Mouse (Mus musculus): Measurements from ENCODE around the gene Gkn1. TPM values are rescaled to one million over a fixed set of nuclear protein-coding genes. Genes with fewer than 3 reads are reported as not detected.

Gene Gkn1
- polyA plus RNA-seq (2015; fragmentation: Nextera tagmentation; extraction: Ambion mirVana): not detected in 2 replicates

DNA sequence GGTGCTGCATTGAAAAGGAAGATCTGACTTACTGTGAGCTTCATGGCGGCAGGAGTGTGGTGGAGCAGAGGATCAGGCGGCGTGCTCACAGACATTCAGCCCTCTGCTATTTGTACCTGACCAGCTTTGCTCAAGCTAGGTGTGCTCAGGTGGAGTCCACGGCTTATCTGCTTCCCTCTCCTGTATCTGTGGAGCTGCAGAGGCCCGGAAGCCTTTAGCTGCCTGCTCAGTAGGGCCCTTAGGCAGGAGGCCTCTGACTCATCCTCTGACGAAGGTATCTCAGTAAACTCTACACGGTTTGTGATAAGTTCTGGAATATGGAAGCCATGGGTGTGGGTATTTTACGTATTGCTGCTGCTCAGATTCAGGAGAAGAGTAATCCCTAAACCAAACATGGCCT lies at the start of gene Gkn1:
TSS of gene Gkn1 (minus strand) at position 114 of the 400 bp plus-strand sequence.
- no peaks in the 10 kb centered on the region for H3K36me3 ChIP-seq
- no peak for ATAC-seq (ENCODE audit: low FRiP score)
- H3K4me2 ChIP-seq: no peak within 1 kb of the TSS
- no peak within 1 kb of the TSS for H3K9ac ChIP-seq
- no peaks in the 10 kb centered on the region for H3K9me3 ChIP-seq
- H3K4me3 ChIP-seq: no peak within 1 kb of the TSS
- 0 out of 2 replicates have a peak, but pooled peaks cover 8% of the 10 kb centered on the region for H3K4me1 ChIP-seq (replicated peaks)
- H3K27ac ChIP-seq: no peak within 1 kb of the TSS
- 92% methylated on average over 8 of the region's 8 CpGs for WGBS
- H3K27me3 ChIP-seq: no peaks in the 10 kb centered on the region

DNA sequence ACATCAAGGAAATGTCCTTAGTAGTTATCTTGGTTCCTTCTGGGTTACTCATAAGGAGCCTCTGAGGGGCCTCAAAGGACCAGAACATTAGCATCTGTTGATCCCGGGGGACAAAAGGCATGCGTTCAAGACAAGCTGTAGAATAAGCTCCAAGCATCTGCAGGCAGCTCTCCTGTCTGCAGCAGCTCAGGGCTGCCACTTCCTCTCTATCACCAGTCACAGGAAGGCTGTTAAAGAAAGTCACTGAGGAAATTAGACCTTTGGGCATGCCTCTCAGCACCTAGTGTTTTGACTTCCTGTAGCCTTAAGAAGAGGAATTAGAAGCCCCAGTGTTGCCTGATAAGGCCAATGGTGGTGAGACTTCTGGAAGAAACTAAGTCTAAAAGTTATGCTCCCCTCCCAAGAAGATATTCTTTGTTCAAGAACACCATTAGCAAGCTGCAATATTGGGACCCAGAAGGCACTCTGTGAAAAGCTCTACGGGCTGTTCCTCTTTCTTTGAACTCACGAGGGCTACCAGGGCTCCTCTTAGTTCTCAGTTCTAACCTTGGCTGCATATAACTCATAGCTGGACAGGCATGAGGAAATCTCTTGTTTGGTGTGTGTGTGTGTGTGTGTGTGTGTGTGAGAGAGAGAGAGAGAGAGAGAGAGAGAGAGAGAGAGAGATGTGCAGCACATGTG lies 49.3 kb upstream of the Gkn1 start:
- H3K27me3 ChIP-seq: no peaks in the 10 kb centered on the region
- peaks cover 5% of the 10 kb centered on the region; the same call in 1 of the 2 replicates for H3K4me1 ChIP-seq (replicated peaks)
- H3K36me3 ChIP-seq: no peaks in the 10 kb centered on the region
- no peak for ATAC-seq (ENCODE audit: low FRiP score)
- 56% methylated on average over 4 of the region's 4 CpGs for WGBS
- no peak overlapping the region for H3K9ac ChIP-seq
- H3K4me2 ChIP-seq: no peak overlapping the region
- H3K27ac ChIP-seq: no peak overlapping the region
- H3K9me3 ChIP-seq: no peaks in the 10 kb centered on the region
- H3K4me3 ChIP-seq: no peak overlapping the region

DNA sequence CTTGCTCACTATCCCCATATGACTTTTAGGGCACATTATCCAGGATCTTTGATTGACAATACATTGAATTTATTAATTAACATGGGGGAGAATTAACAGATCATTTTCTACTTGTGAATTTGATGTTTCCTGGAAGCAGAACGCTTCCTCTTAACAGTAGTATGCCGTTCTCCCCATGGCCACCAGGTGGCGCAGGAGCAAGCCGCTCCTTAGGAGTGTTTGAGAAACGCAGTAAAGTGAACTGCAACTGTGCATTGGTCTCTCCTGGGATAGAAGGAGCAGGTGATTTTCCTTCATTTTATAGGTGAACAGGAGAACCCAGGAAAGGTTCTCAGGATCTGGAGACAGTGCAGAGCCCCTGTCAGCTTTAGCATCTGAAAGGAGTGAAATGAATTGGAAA lies 48.4 kb upstream of the Gkn1 start:
- Histone ChIP-seq H3K9ac (no peak overlapping the region), H3K27me3 (no peaks in the 10 kb centered on the region), H3K9me3 (no peaks in the 10 kb centered on the region), H3K4me2 (no peak overlapping the region), H3K4me1 (replicated peaks) (peaks cover 5% of the 10 kb centered on the region; the same call in 1 of the 2 replicates), H3K4me3 (no peak overlapping the region), H3K27ac (no peak overlapping the region), H3K36me3 (no peaks in the 10 kb centered on the region)
- WGBS: 2% methylated on average over 5 of the region's 5 CpGs
- no peak for ATAC-seq (ENCODE audit: low FRiP score)

DNA sequence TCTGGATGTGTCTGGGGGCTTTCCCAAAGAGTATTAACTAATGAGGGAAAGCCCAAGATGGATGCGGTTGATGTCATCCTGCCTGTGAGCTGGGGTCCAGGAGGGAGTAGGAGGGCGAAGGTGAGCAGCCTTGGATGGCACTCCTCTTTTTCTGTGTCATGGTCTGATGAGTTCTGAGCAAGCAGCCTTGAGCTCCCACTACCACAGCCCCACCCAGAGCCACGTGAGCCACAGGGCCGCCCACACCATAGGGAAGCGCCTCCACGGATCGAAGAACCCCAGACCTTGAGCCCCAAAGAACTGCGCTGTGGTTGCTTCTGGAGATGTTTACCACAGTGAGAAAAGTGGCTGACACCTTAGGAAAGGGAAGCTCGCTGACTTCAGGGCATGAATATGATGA lies 44.0 kb upstream of the Gkn1 start:
- H3K4me1 ChIP-seq (replicated peaks): peaks cover 5% of the 10 kb centered on the region; the same call in 1 of the 2 replicates
- 88% methylated on average over 9 of the region's 9 CpGs for WGBS
- H3K4me3 ChIP-seq: no peak overlapping the region
- no peak overlapping the region for H3K4me2 ChIP-seq
- no peaks in the 10 kb centered on the region for H3K36me3 ChIP-seq
- H3K27ac ChIP-seq: no peak overlapping the region
- ATAC-seq (ENCODE audit: low FRiP score): no peak
- no peaks in the 10 kb centered on the region for H3K27me3 ChIP-seq
- H3K9me3 ChIP-seq: no peaks in the 10 kb centered on the region
- no peak overlapping the region for H3K9ac ChIP-seq

DNA sequence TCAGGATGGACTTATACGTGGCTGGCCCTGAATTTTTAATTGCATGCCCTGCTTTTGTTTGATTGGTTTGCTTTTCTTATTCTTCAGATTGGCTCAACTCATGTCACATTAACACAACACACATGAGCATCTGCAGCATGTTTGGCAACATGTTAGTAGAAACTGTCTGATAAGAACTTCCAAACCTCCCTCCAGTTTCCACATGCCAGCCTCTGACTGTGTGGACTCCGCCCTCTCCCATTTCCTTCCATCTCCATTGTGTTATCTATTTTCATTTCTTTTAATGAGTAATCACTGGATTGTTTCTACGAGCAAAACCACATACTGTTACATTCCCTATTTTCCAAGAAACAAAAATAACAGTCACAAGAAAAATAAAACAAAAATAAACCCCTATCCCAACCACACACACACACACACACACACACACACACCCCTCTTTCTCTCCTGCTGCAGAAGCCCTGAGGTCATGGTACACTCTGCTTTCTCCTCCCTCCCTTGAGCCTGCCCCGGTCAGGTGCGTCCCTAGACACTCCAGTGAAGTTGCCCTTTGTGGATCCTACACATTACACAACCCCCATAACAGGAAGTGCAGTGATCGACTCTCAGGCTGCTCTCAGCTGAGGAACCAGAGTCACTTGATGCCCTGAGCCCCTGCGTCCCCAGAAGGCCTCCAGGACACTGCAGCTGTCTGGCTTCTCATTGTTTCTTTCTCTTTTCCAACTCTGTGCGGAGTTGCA lies 42.9 kb upstream of the Gkn1 start:
- Histone ChIP-seq H3K4me3 (no peak overlapping the region), H3K9ac (no peak overlapping the region), H3K36me3 (no peaks in the 10 kb centered on the region), H3K27ac (no peak overlapping the region), H3K4me2 (no peak overlapping the region), H3K27me3 (no peaks in the 10 kb centered on the region), H3K4me1 (replicated peaks) (no peaks in the 10 kb centered on the region; the same call in 1 of the 2 replicates), H3K9me3 (no peaks in the 10 kb centered on the region)
- WGBS: 77% methylated on average over 8 of the region's 8 CpGs
- ATAC-seq (ENCODE audit: low FRiP score): no peak

DNA sequence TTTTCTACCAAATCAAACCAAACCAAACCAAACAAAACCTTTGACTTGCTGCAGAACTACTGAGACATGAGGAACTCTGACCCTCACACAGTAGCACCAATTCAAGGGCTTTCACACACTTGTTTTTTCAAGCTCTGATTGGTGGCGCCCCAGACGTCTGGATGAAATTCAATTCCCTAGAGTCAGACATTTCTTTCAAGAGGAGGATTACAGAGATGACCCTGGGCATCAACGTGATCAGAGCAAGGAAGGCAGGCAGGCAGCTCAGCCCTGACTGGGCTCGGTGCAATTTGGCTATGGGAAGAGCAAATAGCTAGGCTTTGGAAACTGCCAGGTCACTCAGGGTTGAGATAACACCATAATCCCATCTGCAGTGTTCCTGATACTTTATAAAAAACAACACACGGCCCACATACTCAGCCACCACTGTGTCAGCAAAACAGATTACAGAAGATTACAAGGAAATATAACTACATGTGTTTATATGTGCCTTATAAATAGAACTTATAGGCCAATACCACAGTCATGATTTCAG lies 38.8 kb upstream of the Gkn1 start:
- Histone ChIP-seq H3K27me3 (peaks cover 5% of the 10 kb centered on the region; the same call in 1 of the 2 replicates), H3K4me2 (no peak overlapping the region), H3K9me3 (no peaks in the 10 kb centered on the region), H3K4me3 (no peak overlapping the region), H3K9ac (no peak overlapping the region), H3K27ac (no peak overlapping the region), H3K4me1 (replicated peaks) (no peaks in the 10 kb centered on the region; the same call in 1 of the 2 replicates), H3K36me3 (no peaks in the 10 kb centered on the region)
- 38% methylated on average over 5 of the region's 5 CpGs for WGBS
- no peak for ATAC-seq (ENCODE audit: low FRiP score)

DNA sequence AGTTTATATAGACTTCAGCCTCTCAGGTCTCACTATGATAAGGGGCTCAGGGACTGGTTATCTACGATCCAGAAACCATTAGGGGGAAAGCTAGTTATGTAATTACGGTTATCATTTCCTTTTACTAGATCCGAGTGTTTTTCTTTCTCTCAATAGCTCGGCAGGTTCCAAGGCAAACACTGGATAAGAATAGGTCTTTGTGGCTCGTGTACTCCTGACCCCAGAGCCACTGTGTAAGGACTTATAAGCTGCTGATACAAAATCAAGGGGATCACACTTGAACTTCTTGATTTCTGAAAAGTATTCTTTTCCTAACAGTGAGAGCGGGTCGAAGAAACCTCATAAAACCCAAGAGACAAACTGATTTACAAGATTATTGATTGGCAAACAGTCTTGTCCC lies 38.1 kb upstream of the Gkn1 start, which contains the start of gene Gkn3:
TSS of gene Gkn3 (minus strand) at position 59 of the 400 bp plus-strand sequence.
- H3K27ac ChIP-seq: no peak within 1 kb of the TSS
- peaks cover 5% of the 10 kb centered on the region; the same call in 1 of the 2 replicates for H3K27me3 ChIP-seq
- 70% methylated on average over 7 of the region's 7 CpGs for WGBS
- H3K4me1 ChIP-seq (replicated peaks): peaks cover 5% of the 10 kb centered on the region
- no peaks in the 10 kb centered on the region for H3K36me3 ChIP-seq
- no peaks in the 10 kb centered on the region for H3K9me3 ChIP-seq
- H3K4me2 ChIP-seq: no peak within 1 kb of the TSS
- no peak within 1 kb of the TSS for H3K4me3 ChIP-seq
- no peak for ATAC-seq (ENCODE audit: low FRiP score)
- no peak within 1 kb of the TSS for H3K9ac ChIP-seq

DNA sequence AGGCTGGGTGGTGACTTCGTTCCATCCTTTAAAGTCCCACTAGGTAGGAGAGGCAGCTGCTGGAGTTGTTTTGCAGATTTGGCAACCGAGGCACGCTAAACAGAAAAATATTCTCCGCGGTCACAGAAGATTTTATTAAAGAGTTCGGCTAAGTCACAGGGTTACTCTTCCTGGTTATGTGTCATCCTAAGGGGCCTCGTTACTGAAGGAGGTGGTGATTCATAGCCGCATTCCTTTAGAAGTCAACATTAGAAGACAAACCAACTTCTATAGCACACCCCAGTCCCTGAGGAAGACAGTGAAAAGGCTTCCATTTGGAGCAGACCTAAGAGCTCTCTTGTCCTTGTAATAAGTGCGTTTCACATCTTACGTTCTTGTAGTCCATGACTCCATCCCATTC lies 35.9 kb upstream of the Gkn1 start:
- peaks cover 6% of the 10 kb centered on the region for H3K4me1 ChIP-seq (replicated peaks)
- H3K27ac ChIP-seq: no peak overlapping the region
- no peaks in the 10 kb centered on the region for H3K9me3 ChIP-seq
- H3K4me2 ChIP-seq: no peak overlapping the region
- WGBS: 84% methylated on average over 10 of the region's 10 CpGs
- peaks cover 16% of the 10 kb centered on the region; the same call in 1 of the 2 replicates for H3K27me3 ChIP-seq
- no peak overlapping the region for H3K9ac ChIP-seq
- ATAC-seq (ENCODE audit: low FRiP score): no peak
- no peak overlapping the region for H3K4me3 ChIP-seq
- H3K36me3 ChIP-seq: no peaks in the 10 kb centered on the region

DNA sequence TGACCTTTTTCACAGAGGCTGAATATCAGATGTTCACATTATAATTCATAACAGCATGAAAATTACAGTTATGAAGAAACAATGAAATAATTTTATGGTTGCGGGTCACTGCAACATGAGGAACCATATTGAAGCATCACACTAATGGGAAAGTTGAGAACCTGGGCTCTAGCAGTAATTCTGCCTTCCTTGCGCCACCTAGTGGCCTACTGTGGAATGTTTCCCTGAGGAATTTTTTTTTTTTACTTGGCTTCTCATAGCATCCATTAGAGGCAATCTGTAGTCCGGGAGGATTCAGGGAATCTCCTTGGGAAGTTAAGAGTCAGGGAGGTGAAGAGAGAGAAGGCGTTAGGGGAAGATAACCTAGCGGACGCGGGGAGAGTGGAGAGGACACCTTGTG lies 35.5 kb upstream of the Gkn1 start:
- no peak for ATAC-seq (ENCODE audit: low FRiP score)
- H3K4me2 ChIP-seq: no peak overlapping the region
- H3K9ac ChIP-seq: no peak overlapping the region
- peaks cover 16% of the 10 kb centered on the region; the same call in 1 of the 2 replicates for H3K27me3 ChIP-seq
- H3K4me1 ChIP-seq (replicated peaks): peaks cover 6% of the 10 kb centered on the region
- H3K36me3 ChIP-seq: no peaks in the 10 kb centered on the region
- 14% methylated on average over 7 of the region's 7 CpGs for WGBS
- no peaks in the 10 kb centered on the region for H3K9me3 ChIP-seq
- no peak overlapping the region for H3K27ac ChIP-seq
- no peak overlapping the region for H3K4me3 ChIP-seq

DNA sequence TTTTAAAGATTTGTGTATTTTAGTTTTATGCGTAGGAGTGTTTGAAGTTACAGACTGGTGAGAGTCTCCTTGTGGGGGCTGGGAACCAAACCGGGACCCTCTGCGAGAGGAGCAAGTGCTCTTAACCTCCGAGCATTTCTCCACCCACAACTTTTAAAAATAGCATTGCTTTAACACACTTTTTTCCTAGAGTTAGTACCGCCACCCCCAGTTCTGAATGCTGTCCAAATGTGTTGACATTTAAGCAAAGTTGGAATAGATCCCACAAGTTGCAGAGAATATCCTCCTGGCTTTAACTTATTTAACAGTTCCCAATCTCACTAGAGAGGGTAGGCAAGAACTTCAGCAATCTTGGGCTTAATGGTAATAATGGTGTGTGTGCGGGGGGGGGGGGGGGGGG lies 34.0 kb upstream of the Gkn1 start:
- Histone ChIP-seq H3K27ac (no peak overlapping the region), H3K9ac (no peak overlapping the region), H3K27me3 (peaks cover 16% of the 10 kb centered on the region; the same call in 1 of the 2 replicates), H3K4me1 (replicated peaks) (peaks cover 6% of the 10 kb centered on the region), H3K9me3 (no peaks in the 10 kb centered on the region), H3K4me3 (no peak overlapping the region), H3K36me3 (no peaks in the 10 kb centered on the region), H3K4me2 (no peak overlapping the region)
- ATAC-seq (ENCODE audit: low FRiP score): no peak
- WGBS: 69% methylated on average over 5 of the region's 6 CpGs

DNA sequence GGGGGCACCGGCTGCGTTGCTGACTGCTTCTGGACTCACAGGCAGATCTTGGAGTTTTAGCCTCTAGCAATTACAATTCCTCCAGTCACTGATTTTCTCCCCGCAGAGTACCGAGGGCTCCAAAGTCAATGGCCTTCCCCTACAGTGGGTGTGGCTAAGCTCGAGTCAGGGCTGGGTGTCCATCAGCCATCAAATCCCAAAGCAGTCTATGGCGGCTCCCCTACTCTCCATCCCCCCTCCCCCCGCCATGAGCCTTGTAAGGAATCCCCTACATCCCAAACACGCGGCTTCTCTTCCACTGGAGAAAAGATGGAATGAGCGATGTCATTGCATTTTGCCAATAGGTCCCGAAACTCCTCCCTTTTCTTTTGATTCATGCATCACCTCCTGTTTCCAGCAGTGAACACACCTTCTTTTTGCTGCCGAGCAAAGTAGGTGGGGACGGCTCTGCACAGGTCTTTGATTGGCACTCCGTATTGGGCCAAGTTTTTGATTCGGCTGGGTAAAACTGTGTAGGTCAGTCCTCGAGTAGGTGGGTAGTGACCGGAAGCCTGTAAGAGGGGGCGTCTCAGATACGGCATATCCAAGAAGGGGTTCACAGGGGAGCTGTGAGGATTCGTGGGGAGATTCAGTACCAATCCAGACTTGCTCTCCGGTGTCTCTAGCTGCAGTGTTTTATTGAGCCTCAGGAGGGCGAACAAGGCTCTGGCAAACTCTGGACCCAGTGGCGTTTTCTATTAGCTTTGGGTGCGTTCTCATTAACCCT lies 33.4 kb upstream of the Gkn1 start:
- no peaks in the 10 kb centered on the region for H3K36me3 ChIP-seq
- ATAC-seq (ENCODE audit: low FRiP score): peak; percentile 46; the same call in 1 of the 2 replicates
- WGBS: 9% methylated on average over 24 of the region's 24 CpGs
- peak overlapping the region; percentile 60 for H3K4me2 ChIP-seq
- H3K4me1 ChIP-seq (replicated peaks): peaks cover 6% of the 10 kb centered on the region
- H3K9me3 ChIP-seq: no peaks in the 10 kb centered on the region
- H3K27ac ChIP-seq: no peak overlapping the region
- peaks cover 16% of the 10 kb centered on the region; the same call in 1 of the 2 replicates for H3K27me3 ChIP-seq
- peak overlapping the region; percentile 39 for H3K4me3 ChIP-seq
- peak overlapping the region; percentile 53 for H3K9ac ChIP-seq

DNA sequence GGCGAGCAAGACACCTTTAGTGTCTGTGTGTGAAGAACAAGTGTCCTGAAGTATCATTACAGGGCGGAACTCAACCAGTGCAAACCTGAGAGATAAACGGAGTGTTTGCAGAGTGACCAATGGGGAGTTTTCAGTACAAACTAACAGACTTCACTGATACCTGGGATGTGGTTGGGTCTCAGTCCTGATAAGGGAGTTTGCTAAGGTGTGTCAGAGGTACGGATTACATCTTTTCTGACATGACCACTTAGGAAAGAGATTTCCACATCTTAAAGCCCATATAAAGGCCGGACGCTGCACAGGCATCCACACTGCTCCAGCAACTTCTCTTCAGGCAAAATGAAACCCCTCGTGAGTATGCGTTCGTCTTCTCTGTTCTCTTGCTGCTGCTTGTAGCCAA lies 22.3 kb upstream of the Gkn1 start, which contains the start of gene Gkn2:
TSS of gene Gkn2 (plus strand) at position 301 of the 400 bp plus-strand sequence.
- Histone ChIP-seq H3K9ac (no peak within 1 kb of the TSS), H3K4me1 (replicated peaks) (no peaks in the 10 kb centered on the region), H3K9me3 (no peaks in the 10 kb centered on the region), H3K4me3 (no peak within 1 kb of the TSS), H3K27ac (no peak within 1 kb of the TSS), H3K36me3 (no peaks in the 10 kb centered on the region), H3K4me2 (no peak within 1 kb of the TSS), H3K27me3 (no peaks in the 10 kb centered on the region)
- WGBS: 90% methylated on average over 9 of the region's 9 CpGs
- no peak for ATAC-seq (ENCODE audit: low FRiP score)
